Mouse (Mus musculus) ES-Bruce4 (cell line): ENCODE results near the gene Supt5. TPM values are rescaled to one million over a fixed set of nuclear protein-coding genes. Genes with fewer than 3 reads are reported as not detected.

Experiments used
- H3K27ac ChIP-seq: 2 replicates; pipeline ENCODE4 v1.5.1; 2012; ENCODE audit warnings: low read length, inconsistent platforms; ENCODE audit not compliant: insufficient read depth
- H3K27me3 ChIP-seq: 2 replicates; pipeline ENCODE4 v1.6.1; 2012; ENCODE audit warnings: mild to moderate bottlenecking, low read length, inconsistent platforms; ENCODE audit not compliant: control insufficient read depth, poor library complexity, insufficient read depth, severe bottlenecking
- H3K36me3 ChIP-seq: 2 replicates; pipeline ENCODE4 v1.6.1; 2012; ENCODE audit warnings: inconsistent platforms, mild to moderate bottlenecking, low read length, moderate library complexity; ENCODE audit not compliant: control insufficient read depth, poor library complexity, insufficient read depth, severe bottlenecking
- H3K4me1 ChIP-seq: one replicate; pipeline ENCODE4 v1.8.1; 2011; ENCODE audit warnings: low read length; ENCODE audit not compliant: control insufficient read depth, insufficient read depth
- H3K4me3 ChIP-seq: 2 replicates; pipeline ENCODE4 v1.5.1; 2011; ENCODE audit warnings: low read depth, mild to moderate bottlenecking, low read length
- H3K9ac ChIP-seq: 2 replicates; pipeline ENCODE4 v1.6.1; 2012; ENCODE audit warnings: low read depth, mild to moderate bottlenecking, inconsistent platforms; ENCODE audit not compliant: poor library complexity, severe bottlenecking
- H3K9me3 ChIP-seq: replicated peaks from 2 replicates; pipeline ENCODE4 v1.6.1; 2012; ENCODE audit warnings: mild to moderate bottlenecking, low read length, inconsistent platforms; ENCODE audit not compliant: control insufficient read depth, poor library complexity, insufficient read depth, severe bottlenecking
- CTCF ChIP-seq: IDR thresholded peaks from one replicate; pipeline ENCODE4 v1.8.1; 2011; ENCODE audit warnings: low read depth, low read length
- EP300 ChIP-seq: IDR thresholded peaks from 2 replicates; pipeline ENCODE4 v1.6.1; 2011; ENCODE audit warnings: low read depth, low read length; ENCODE audit not compliant: insufficient read depth
- POLR2A ChIP-seq: IDR thresholded peaks from one replicate; pipeline ENCODE4 v1.8.1; 2011; ENCODE audit warnings: low read length; ENCODE audit not compliant: insufficient read depth
- polyA plus RNA-seq: library from polyadenylated mRNA; stranded (reverse); fragments of >200 nt; gene quantifications from 2 replicates; pipeline ENCODE4 v1.2.4, GENCODE M21; 2011; ENCODE audit warnings: low read depth; ENCODE audit not compliant: missing spikeins, insufficient read depth, insufficient read length

Supt5 gene
- polyA plus RNA-seq, 1 experiment, result 101 TPM

- no peak overlapping the region for H3K9ac ChIP-seq
- no peak overlapping the region for H3K4me3 ChIP-seq
- no peaks in the 10 kb centered on the region for H3K9me3 ChIP-seq
- TF ChIP-seq POLR2A (no peak), EP300 (no peak), CTCF (no peak)
- no peaks in the 10 kb centered on the region for H3K4me1 ChIP-seq
- H3K27ac ChIP-seq, result no peak overlapping the region
- no peaks in the 10 kb centered on the region for H3K27me3 ChIP-seq
- H3K36me3 ChIP-seq, result peaks cover 22% of the 10 kb centered on the region
These were observed 4.0 kb downstream of the Supt5 start for GRCm38 (mm10) chr7:28334534-28334933.

GRCm38 (mm10) chr7:28328260-28328659, 10.3 kb downstream of the Supt5 start:
- Histone ChIP-seq H3K4me3 (no peak overlapping the region), H3K4me1 (no peaks in the 10 kb centered on the region), H3K9me3 (no peaks in the 10 kb centered on the region), H3K27ac (no peak overlapping the region), H3K36me3 (peaks cover 74% of the 10 kb centered on the region), H3K9ac (no peak overlapping the region), H3K27me3 (no peaks in the 10 kb centered on the region)
- TF ChIP-seq EP300, result no peak
- no peak for TF ChIP-seq POLR2A
- no peak for TF ChIP-seq CTCF

- Histone ChIP-seq H3K9me3 (no peaks in the 10 kb centered on the region), H3K9ac (no peak overlapping the region), H3K4me3 (no peak overlapping the region), H3K36me3 (peaks cover 88% of the 10 kb centered on the region), H3K27ac (no peak overlapping the region), H3K4me1 (no peaks in the 10 kb centered on the region), H3K27me3 (no peaks in the 10 kb centered on the region)
- TF ChIP-seq CTCF (no peak), POLR2A (no peak), EP300 (no peak)
These were observed 12.1 kb downstream of the Supt5 start for GRCm38 (mm10) chr7:28326457-28326856.

- peaks cover 80% of the 10 kb centered on the region for H3K36me3 ChIP-seq
- no peak overlapping the region for H3K9ac ChIP-seq
- no peaks in the 10 kb centered on the region for H3K27me3 ChIP-seq
- H3K9me3 ChIP-seq, result no peaks in the 10 kb centered on the region
- no peak overlapping the region for H3K4me3 ChIP-seq
- H3K27ac ChIP-seq, result no peak overlapping the region
- TF ChIP-seq CTCF (no peak), EP300 (no peak), POLR2A (no peak)
- H3K4me1 ChIP-seq, result no peaks in the 10 kb centered on the region
These were observed 13.3 kb downstream of the Supt5 start for GRCm38 (mm10) chr7:28325293-28325692.

- Histone ChIP-seq H3K9me3 (no peaks in the 10 kb centered on the region), H3K27me3 (no peaks in the 10 kb centered on the region), H3K4me3 (no peak overlapping the region), H3K27ac (no peak overlapping the region), H3K36me3 (peaks cover 81% of the 10 kb centered on the region), H3K9ac (no peak overlapping the region), H3K4me1 (no peaks in the 10 kb centered on the region)
- TF ChIP-seq CTCF (no peak), EP300 (no peak), POLR2A (no peak)
These were observed 16.4 kb downstream of the Supt5 start for GRCm38 (mm10) chr7:28321974-28322720.

GRCm38 (mm10) chr7:28318714-28319113, 19.8 kb downstream of the Supt5 start:
- H3K36me3 ChIP-seq, result peaks cover 66% of the 10 kb centered on the region
- TF ChIP-seq EP300 (no peak), CTCF (no peak)
- no peak overlapping the region for H3K27ac ChIP-seq
- H3K4me1 ChIP-seq, result no peaks in the 10 kb centered on the region
- H3K9ac ChIP-seq, result no peak overlapping the region
- no peaks in the 10 kb centered on the region for H3K27me3 ChIP-seq
- H3K9me3 ChIP-seq, result no peaks in the 10 kb centered on the region
- H3K4me3 ChIP-seq, result no peak overlapping the region
